Mouse (Mus musculus) liver, embryonic 16.5 days (tissue): ENCODE measurements around the gene Plxnc1. TPM values are rescaled to one million over a fixed set of nuclear protein-coding genes. Genes with fewer than 3 reads are reported as not detected.

Source experiments
- ATAC-seq: fragments of 200-750 bp; cut with Nextera tagmentation; 2 replicates; pipeline ENCODE4 v1.8.0; 2017; ENCODE audit warnings: low read depth, mild to moderate bottlenecking, moderate number of reproducible peaks, moderate library complexity
- H3K27ac ChIP-seq: fragments of 300-500 bp; sonication (generic); 2 replicates; pipeline ENCODE4 v1.5.1; 2014; ENCODE audit warnings: mild to moderate bottlenecking, low read length
- H3K27me3 ChIP-seq: fragments of 300-500 bp; sonication (generic); 2 replicates; pipeline ENCODE4 v1.6.1; 2014; ENCODE audit warnings: low read depth, low read length, mixed read lengths; ENCODE audit not compliant: control insufficient read depth, insufficient read depth
- H3K36me3 ChIP-seq: fragments of 300-500 bp; sonication (generic); 2 replicates; pipeline ENCODE4 v1.6.1; 2014; ENCODE audit warnings: mild to moderate bottlenecking; ENCODE audit not compliant: control insufficient read depth, insufficient read depth
- H3K4me1 ChIP-seq: fragments of 300-500 bp; sonication (generic); 2 replicates; pipeline ENCODE4 v1.6.1; 2014; ENCODE audit warnings: low read depth, low read length, mixed read lengths; ENCODE audit not compliant: control insufficient read depth
- H3K4me2 ChIP-seq: fragments of 300-500 bp; sonication (generic); 2 replicates; pipeline ENCODE4 v1.6.1; 2014; ENCODE audit warnings: low read depth, low read length, mixed read lengths
- H3K4me3 ChIP-seq: fragments of 300-500 bp; sonication (generic); 2 replicates; pipeline ENCODE4 v1.5.1; 2014; ENCODE audit warnings: low read depth, mild to moderate bottlenecking, low read length
- H3K9ac ChIP-seq: fragments of 300-500 bp; sonication (generic); 2 replicates; pipeline ENCODE4 v1.6.1; 2014; ENCODE audit warnings: low read depth, low read length
- H3K9me3 ChIP-seq: fragments of 300-500 bp; sonication (generic); replicated peaks from 2 replicates; pipeline ENCODE4 v1.6.1; 2016; ENCODE audit warnings: low read length; ENCODE audit not compliant: control insufficient read depth
- WGBS: fragments of 180-500 bp; shearing (Covaris S2); extraction: QIAGEN DNeasy Blood & Tissue Kit; methylation state at CpG from one replicate; pipeline ENCODE4 v1.1.7; 2014; ENCODE audit not compliant: insufficient replicate concordance; 5-methylcytosine and 5-hydroxymethylcytosine counted together
- polyA plus RNA-seq: library from polyadenylated mRNA; unstranded; fragments of >200 nt; fragmentation: Nextera tagmentation; extraction: Ambion mirVana; gene quantifications from 2 replicates; pipeline ENCODE4 v1.2.1, GENCODE M21; 2015

Gene Plxnc1
- polyA plus RNA-seq, 1 experiment from 2014 or later, result 1.5 TPM

GRCm38 (mm10) chr10:94747011-94747410 lies 197.6 kb downstream of the Plxnc1 start:
- no peaks in the 10 kb centered on the region for H3K27me3 ChIP-seq
- no peak overlapping the region for H3K4me2 ChIP-seq
- no peaks in the 10 kb centered on the region for H3K4me1 ChIP-seq
- H3K4me3 ChIP-seq, result no peak overlapping the region
- no peak overlapping the region for H3K9ac ChIP-seq
- H3K27ac ChIP-seq, result no peak overlapping the region
- no peaks in the 10 kb centered on the region for H3K9me3 ChIP-seq
- no peak for ATAC-seq
- WGBS, result 92% methylated on average over 2 of the region's 2 CpGs
- no peaks in the 10 kb centered on the region; the same call in 1 of the 2 replicates for H3K36me3 ChIP-seq

GRCm38 (mm10) chr10:94741459-94741858 lies 203.2 kb downstream of the Plxnc1 start:
- H3K9me3 ChIP-seq, result no peaks in the 10 kb centered on the region
- H3K27ac ChIP-seq, result no peak overlapping the region
- no peak overlapping the region for H3K9ac ChIP-seq
- H3K4me1 ChIP-seq, result no peaks in the 10 kb centered on the region
- no peak overlapping the region for H3K4me2 ChIP-seq
- WGBS, result 96% methylated on average over 3 of the region's 3 CpGs
- H3K36me3 ChIP-seq, result no peaks in the 10 kb centered on the region
- no peak overlapping the region for H3K4me3 ChIP-seq
- H3K27me3 ChIP-seq, result no peaks in the 10 kb centered on the region
- no peak for ATAC-seq
